Mouse (Mus musculus) embryo, embryonic 10 days (tissue): Measurements from ENCODE around the gene Snd1.

Source experiments
- DNase-seq: peaks from one replicate; pipeline ENCODE4 v3.0.0-alpha.2; 2015; ENCODE audit warnings: low spot score

The Snd1 gene

DNA sequence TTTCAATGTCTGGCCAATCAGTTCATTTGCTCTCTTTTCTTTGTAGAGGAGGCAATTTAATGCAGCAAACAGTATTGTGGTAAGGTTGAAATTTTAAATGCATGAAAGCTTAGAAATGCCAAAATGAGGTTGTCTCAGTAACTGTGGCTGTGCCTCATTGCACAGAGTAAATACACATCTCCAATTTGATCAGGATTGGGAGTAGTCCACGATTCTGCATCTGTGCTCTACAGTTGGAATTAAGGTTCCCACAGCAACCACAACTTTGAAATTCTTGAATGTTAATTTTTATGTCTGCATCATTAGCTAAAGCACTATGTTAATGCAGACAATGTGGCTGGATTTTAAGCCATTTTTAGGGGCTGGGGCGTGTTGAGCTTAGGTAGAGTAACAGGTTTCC is 72.0 kb downstream of the Snd1 start:
- no peak for DNase-seq

GRCm38 (mm10) chr6:28549374-28549773 is 74.4 kb downstream of the Snd1 start:
- no peak for DNase-seq

DNA sequence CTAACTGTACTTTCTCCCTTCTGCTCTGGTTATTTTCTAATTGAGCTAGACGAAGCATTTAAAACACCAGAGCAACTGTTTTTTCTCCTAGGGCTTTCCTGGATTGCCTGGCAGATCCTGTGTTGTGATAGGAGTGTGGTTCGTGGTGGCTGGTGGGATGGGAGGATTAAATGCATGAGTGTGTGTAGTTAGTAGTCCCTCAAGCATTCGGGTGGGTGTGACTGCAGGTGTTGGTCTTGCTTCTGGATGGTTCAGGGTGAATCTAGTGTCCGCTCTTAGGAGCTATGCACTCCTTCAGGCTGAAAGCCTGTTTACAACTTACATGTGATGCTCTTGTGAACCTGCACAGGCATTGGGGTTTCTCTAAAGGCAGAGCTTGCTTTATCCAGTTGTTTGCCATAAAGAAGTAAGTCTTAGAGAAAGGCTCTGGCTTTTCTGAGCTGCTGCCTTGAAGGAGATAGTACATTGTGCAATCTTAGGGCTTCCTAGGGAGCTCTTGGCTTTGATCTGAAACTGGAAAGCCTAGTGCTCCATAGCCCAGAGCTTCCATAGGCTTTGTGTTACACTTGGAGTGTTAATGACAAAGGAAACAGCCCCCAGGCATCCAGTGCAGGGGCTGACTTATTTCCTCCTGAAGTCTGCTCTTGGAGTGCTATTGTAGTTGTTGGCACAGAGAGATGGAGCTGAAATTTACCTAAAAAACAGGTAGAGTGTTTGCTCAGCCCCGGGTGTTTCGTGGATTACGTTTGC is 75.5 kb downstream of the Snd1 start:
- DNase-seq = no peak

GRCm38 (mm10) chr6:28554470-28554869 is 79.5 kb downstream of the Snd1 start:
- DNase-seq = no peak

GRCm38 (mm10) chr6:28555002-28555401 is 80.1 kb downstream of the Snd1 start:
- no peak for DNase-seq

DNA sequence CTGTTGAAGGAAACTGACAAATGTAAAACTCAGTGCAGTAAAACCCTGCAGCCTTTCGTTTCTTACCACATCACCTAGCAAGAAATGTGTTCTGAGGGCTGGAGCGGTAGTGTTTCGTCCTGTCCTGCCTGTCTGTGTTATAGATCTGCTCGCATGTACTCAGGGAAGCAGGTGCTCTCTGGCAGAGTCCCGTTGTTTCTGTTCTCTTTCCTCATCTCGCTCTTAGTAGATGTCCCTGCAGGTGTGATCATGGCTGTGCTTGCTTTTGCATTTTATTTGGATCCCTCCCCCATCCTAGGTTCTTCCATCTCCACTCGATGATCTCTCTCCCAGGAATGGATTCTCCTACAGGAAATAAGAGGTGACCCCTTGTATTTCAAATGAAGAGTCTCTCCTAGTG is 80.5 kb downstream of the Snd1 start:
- DNase-seq = no peak

- DNase-seq = no peak
Measured at GRCm38 (mm10) chr6:28557728-28558127, 82.8 kb downstream of the Snd1 start.

DNA sequence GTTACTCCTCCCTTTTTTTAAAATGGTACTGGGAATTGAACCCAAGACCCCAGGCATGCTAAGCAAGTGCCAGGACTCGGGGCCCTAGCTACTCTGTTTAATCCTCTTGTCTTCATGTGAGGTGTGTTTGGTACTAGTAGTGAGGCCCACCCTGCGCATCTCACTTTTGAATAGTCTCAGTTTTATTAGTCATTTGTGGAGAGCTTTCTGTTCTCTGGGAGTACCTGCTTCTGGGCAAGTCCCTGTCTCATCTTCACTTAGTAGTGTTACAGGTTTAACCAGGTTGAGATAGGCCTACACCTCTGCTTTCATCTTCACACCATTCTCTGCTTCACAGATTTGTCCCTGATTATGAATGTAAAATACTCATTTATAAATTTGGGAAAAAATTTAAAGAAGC is 84.5 kb downstream of the Snd1 start:
- no peak for DNase-seq

- DNase-seq = no peak
Measured at GRCm38 (mm10) chr6:28561291-28561995, 86.5 kb downstream of the Snd1 start.

DNA sequence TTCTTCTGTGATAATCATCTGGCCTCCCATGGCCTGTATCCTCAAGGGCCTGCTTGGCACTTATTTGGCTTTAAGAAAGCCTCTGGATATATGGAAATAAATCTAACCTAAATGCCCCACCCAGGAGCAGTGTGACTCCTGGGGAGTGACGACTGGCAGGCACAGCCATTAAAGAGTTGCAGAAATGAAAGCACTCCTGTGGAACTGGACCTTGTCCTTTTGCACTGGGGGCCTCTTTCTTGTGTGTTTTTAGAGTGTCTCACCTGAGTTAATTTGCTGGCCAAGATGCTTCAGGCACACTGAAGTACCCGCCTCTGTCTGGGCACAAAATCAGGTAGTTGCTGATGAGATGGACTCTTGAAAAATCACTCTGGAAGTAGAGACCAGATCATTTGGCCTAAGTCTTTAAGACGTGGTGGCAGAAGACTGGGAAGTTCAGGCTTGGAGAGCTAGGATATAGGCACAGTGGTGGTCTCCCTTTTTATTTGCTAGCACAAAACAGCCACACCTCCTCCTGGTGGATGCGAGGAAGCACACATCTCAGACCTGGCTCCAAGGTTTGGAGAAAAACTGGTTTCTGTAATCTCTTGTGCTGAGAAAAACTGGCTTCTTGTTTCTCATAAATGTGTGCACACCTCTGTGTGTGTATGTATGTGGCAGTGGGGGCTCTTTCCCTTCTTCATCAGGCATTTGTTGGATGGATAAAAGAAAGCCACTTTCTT is 87.5 kb downstream of the Snd1 start:
- no peak for DNase-seq

GRCm38 (mm10) chr6:28567978-28568377 is 93.0 kb downstream of the Snd1 start:
- DNase-seq = no peak

- no peak for DNase-seq
Measured at GRCm38 (mm10) chr6:28571946-28572345, 97.0 kb downstream of the Snd1 start.

DNA sequence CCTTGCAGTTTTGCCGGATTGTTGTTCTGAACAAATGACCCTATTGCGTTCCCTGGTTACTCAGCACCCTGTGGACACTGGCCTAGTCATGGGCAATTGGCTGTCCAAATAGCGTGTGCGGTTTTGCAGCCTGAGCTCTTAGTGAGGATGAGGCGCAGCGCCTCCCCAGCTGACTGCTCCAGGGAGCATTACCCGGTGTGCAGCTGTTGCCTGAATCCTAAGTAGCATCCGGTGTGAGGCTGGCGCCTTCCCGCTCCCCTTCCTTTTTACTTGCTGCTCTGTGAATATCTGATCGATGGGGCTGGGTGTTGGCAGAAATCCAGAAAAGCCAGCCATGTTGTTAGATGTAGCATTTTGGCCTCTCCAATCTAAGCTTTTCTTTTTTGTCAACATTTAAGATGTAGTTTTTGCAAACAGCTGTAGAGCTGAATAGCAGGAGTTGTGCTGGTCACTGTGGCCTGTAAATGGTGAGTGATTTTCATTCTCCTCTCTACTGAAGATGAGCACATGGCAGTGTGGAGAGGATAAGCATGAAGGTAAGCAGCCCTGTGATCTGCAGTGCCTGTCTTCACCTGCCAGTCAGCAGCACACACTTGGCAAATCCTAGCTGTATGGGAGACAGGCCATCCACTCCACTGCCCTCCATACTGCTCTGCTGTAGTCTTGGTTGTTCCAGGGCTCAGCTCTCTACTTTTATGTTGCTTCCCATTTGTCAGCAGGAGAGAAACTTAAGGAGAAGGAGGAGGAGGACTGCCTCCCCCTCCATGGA is 98.2 kb downstream of the Snd1 start:
- DNase-seq = peak; percentile 42

GRCm38 (mm10) chr6:28576356-28577264 is 101.7 kb downstream of the Snd1 start:
- no peak for DNase-seq

- DNase-seq = no peak
Measured at GRCm38 (mm10) chr6:28582847-28583246, 107.9 kb downstream of the Snd1 start.

DNA sequence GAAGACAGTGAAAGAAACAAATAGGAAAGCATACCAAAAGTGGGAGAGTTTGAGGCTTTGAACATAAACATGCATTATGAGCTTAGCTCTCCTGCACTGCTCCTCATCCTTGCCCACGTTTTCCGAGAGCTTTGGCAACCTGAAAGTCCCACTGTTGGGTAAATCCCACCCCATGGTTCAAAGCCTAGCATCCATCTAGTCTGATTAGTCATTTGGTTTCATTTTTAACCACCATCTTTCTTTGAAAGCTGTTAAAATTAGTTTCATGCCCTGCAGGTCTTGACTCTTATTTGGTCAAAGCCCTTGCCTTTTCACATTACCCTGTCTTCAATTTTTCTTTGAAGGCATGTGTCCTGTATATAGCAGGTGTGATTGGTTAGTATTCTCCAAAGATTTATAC is 108.5 kb downstream of the Snd1 start:
- no peak for DNase-seq

DNA sequence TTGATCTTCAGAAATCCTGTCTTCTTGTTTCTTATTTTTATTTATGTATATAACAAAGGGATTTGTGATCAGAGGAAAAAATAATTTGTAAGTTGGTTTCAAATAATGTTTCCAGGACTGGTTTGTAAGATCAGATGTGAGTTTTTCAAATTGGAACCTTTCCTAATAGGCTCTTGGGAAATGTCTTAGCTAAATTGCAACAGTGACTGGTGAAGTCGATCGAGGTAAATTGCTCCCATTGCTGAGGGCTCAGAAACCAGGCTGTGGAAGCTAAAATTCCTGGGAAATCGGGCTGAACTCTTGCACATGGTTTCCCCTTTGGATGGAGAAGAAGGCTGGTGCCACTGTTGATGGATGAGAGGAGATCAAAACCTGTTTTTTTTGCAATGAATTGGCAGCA is 111.9 kb downstream of the Snd1 start:
- no peak for DNase-seq

DNA sequence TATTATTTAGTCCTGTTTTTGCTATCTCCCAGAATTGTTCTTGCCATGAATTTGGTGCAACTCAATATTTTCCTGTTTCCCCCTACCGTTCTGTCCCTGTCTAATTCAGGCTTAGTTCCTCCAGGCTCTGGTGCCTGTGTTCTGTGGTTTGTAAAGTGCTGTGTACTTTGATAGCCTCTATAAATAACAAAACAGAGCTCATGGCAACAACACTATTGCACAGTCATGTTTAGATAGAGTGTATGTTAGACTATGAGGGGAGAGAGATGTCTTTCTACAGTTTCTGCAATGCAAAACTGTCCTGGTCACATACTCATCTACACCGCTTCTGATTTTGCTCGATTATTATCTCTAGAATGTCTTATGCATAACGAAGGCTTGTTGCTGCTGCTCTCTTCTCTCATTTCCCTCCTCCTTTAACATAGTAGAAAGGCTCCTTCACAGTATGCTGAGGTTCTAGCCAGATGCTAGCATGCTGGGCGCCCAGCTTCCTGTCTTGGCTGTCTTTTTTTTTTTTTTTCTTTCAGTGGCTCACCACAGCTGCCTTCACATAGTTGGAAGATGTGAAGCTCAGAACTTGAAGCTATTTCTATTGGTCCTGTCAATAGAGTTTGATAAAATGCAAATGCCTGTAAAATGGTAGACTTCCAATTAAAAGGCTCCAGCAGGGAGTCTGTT is 113.7 kb downstream of the Snd1 start:
- DNase-seq = no peak

DNA sequence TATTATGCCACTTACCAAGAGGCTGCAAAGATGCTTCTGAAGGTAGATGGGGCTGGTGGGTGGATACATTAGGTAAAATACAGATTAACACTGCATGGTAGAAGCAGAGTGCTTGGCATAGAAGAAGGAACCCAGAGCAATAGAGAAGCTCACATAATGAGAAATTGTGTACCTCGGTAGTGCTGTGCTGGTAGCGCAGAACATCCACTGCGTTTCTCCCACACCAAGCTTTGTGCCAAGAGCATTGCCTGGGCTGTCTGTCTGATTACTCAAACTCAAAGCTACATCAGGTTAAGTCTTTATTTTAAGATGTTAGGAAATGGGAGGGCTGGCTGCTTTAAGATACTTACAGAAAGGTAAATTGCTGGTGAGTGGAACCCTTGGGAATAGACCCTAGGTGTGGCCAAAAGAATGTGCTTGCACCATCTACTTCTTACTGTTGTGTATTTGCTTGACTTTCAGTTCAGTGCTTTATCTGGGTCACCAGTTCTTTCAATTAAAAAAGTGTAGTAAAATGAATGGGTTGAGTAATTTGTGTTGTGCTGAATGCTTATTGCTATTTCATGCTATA is 117.5 kb downstream of the Snd1 start:
- no peak for DNase-seq

DNA sequence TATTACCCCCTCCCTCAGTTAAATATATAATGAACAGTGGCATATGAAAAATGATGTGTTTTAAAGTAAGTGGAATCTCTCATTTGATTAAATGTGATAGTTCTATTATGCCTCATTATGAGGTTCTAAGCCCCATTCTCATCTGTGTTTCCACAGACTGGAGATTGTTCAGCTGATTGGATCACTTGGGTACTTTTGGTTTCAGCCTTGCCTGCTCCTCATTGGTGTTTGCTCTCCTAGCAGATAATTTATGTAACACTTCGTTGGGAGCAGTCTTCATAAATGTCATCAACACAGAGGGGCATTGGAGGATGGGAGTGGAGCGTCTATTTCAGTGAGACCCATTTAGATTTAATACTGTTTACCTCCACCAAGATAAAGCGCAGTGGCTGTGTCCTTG is 118.8 kb downstream of the Snd1 start:
- DNase-seq = no peak
